Mouse (Mus musculus) cerebellum, adult 2 months (tissue): Measurements from ENCODE around the gene Gm17783.

Experiments used
- CTCF ChIP-seq: fragments of 200-500 bp; IDR thresholded peaks from 2 replicates; pipeline ENCODE4 v1.5.1; 2011; ENCODE audit warnings: low read depth, mild to moderate bottlenecking, control low read depth, low read length, moderate library complexity, borderline replicate concordance; ENCODE audit not compliant: insufficient read depth
- POLR2A ChIP-seq: fragments of 200-500 bp; IDR thresholded peaks from 2 replicates; pipeline ENCODE4 v1.6.1; 2011; ENCODE audit warnings: low read length, control low read depth, borderline replicate concordance; ENCODE audit not compliant: insufficient read depth

GRCm38 (mm10) chr16:45495326-45495725, 36.5 kb downstream of the Gm17783 start:
- TF ChIP-seq CTCF (no peak), POLR2A (no peak)
